Mouse (Mus musculus): ENCODE results near the gene Gpr146.

Gene Gpr146

GRCm38 (mm10) chr5:139395528-139395927, 18.0 kb downstream of the Gpr146 start:
- in situ Hi-C loops (cut with MboI; ENCODE audit: unreplicated experiment in 2 of 2), result no loop called here

GRCm38 (mm10) chr5:139397359-139397916, 19.9 kb downstream of the Gpr146 start:
- in situ Hi-C loops (cut with MboI; ENCODE audit: unreplicated experiment in 2 of 2), result no loop called here

DNA sequence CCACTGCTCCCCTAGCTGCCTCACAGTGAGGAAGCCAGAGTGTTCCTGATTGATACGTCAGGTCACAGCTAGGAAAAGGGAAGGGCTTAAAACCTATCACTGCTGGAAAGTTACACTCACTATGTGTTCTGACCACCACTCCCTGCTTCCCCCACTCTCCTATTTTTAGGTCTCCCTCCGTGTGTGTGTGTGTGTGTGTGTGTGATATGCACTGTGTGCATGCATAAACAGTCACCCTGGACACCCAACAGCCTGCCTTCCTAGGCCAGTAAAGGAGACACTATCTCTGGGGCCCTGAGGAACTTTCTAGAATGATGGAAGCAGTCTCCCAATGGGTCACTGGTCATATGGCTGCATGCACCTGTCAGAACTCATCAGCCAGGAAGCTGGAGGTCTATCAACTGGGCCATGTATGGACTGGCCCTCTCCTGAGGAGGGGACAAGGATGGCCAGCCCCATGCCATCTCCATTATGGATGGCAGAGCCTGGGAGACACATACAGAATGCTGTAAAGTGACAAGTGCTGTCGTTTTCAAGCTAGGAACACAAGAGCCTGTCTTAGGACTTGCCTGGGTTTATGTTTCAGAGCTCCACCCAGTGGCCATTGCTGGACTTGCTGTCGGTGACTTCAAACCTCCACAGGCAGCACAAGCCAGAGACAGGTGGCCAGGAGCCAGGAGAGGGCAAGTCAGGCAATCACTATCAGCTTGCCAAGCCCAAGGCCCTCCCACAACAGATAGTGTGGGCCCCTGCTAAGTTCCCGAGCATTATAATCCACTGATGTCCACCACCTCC, 20.7 kb downstream of the Gpr146 start:
- in situ Hi-C loops (cut with MboI; ENCODE audit: unreplicated experiment in 2 of 2), result no loop called here

DNA sequence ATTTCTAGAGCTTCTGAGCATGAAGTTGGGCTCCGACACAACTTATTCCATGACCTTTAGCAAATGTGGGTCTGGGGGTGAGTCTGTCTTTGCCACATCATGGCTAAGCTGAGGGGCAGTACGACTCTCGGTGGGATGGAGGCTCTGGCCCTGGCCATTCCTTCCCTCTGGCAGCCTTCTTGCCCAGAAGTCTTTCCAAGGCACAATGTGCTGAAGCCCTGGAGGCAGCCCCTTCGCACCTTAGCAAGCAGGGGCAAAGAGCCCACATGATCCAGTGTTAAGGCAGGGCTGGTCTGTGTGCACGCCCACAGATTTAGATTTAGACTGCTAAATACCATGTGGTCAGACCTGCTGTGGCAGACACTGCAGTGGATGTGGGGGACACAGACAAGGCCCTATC, 21.3 kb downstream of the Gpr146 start:
- in situ Hi-C loops (cut with MboI; ENCODE audit: unreplicated experiment in 2 of 2), result no loop called here

DNA sequence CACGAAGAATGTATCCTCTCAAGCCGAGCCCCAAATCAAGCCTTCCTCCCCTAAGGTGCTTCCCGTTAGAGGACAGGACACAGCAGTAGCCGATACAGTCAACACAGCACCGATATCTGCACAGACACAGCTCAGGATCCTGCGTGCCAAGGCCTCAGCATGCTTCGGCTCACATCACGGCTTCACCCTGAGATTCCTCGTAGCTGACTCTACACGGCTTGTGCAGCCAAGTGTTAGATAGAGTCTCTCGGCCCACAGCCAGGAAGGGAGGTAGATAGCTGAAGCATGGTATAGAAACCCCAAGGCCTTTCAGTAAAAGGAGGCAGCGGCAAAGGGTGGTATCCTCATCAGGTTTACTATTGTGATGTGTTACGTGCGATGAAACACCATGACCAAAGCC, 22.5 kb downstream of the Gpr146 start:
- in situ Hi-C loops (cut with MboI; ENCODE audit: unreplicated experiment in 2 of 2), result loop anchor here (5.0 kb wide), 1 partner anchor 38 kb away; no protein-coding TSS in a partner anchor

- in situ Hi-C loops (cut with MboI; ENCODE audit: unreplicated experiment in 2 of 2), result loop anchor here (5.0 kb wide), 1 partner anchor 40 kb away; no protein-coding TSS in a partner anchor
Measured at GRCm38 (mm10) chr5:139402106-139402505, 24.6 kb downstream of the Gpr146 start.

DNA sequence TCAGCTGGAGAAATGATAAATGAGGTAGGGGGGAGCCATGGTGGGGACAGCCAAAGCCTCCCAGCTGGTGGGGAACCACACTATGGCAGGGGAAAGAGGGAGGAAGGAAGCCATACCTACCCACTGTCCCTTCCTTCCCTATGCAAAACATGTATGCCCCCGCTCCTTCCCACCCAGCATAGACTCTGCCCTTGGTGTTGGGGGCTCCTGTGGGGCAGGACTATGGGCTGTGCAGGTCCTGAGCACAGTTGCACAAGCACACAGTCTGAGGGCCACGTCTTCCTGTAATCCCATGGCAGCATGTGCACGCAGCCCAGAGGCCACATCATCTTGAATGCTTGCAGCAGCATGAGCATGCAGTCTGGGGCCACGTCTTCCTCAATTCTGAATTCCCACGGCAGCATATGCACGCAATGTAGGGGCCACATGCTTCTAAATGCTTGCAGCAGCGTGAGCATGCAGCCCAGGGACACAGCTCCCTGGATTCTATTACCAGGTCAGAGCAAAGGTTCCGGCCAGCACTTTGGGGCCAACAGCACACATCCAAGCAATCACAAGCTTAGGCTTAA, 26.3 kb downstream of the Gpr146 start:
- in situ Hi-C loops (cut with MboI; ENCODE audit: unreplicated experiment in 2 of 2), result loop anchor here (5.0 kb wide), 1 partner anchor 41 kb away; no protein-coding TSS in a partner anchor

DNA sequence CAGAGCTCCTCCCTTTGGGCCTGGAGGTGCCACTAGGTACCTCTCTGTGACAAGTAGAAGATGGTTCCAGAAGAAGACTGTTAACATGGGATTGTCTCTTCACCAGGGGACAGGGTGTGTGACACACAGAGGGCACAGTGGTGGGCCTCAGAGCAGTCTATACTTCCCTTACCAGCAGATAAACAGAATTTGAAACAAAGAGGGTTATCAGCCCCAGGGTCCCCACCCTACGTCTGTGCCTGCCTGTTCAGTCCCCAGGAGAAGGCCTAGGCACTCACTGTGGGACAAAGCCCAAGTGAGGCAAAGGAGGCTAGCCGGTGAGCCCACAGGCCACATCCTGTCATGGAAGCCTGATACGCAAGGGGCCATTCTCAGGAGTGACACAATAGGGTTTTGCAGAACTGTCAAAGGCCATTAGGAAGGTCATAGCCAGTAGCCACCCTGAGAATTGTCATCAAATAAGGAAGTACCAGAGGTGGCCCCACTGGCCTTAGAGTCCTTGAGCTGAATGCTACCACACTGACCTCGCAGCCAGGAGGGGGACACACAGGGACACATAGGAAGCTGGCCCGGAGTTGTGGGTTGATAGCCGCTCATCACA, 27.4 kb downstream of the Gpr146 start, which contains the start of gene C130050O18Rik:
TSS of gene C130050O18Rik (plus strand) at position 480 of the 601 bp plus-strand sequence.
- in situ Hi-C loops (cut with MboI; ENCODE audit: unreplicated experiment in 2 of 2), result loop anchor here (5.0 kb wide), 1 partner anchor 43 kb away; no protein-coding TSS in a partner anchor

DNA sequence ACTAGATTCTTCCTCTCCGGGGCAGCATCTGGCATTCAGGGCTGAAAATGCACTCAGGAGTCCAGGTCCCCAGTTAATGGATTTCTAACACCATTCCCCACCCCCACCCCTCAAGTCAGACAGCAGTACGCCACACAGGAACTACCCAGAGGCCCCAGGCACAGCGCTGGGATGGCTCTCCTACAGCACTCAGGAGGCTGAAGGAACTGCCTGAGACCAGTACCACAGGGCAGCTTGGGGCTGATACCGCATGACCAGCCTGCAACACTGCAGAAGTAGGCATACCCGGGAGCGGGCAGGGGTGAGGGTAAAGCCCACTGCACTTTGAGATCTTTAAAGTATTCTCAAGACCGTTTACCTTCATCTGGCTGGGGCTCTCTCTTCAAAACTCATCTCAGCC, 28.0 kb downstream of the Gpr146 start:
- in situ Hi-C loops (cut with MboI; ENCODE audit: unreplicated experiment in 2 of 2), result no loop called here

- in situ Hi-C loops (cut with MboI; ENCODE audit: unreplicated experiment in 2 of 2), result no loop called here
Measured at GRCm38 (mm10) chr5:139405953-139406352, 28.5 kb downstream of the Gpr146 start.

- in situ Hi-C loops (cut with MboI; ENCODE audit: unreplicated experiment in 2 of 2), result no loop called here
Measured at GRCm38 (mm10) chr5:139407121-139407885, 29.8 kb downstream of the Gpr146 start.

DNA sequence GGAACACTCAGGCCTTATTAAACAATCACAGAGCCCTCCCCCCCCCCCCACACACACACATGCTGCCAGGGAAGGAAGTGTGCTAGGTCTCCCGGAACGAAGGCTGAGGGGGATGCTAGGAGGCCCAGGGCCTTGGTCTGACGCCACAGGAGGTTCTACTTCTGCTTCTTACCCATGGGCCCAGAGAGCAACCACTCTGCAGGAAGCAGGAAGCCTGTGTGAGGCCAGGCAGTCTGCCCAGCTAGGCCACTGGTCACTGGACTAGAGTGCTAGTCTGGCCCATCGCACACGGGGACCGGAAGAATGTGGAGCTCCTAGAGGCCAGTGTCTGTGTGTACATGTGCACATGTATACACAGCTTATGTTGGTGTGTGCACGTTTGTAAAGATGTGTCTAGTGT, 31.0 kb downstream of the Gpr146 start:
- in situ Hi-C loops (cut with MboI; ENCODE audit: unreplicated experiment in 2 of 2), result no loop called here

- in situ Hi-C loops (cut with MboI; ENCODE audit: unreplicated experiment in 2 of 2), result no loop called here
Measured at GRCm38 (mm10) chr5:139409412-139409811, 31.9 kb downstream of the Gpr146 start.

DNA sequence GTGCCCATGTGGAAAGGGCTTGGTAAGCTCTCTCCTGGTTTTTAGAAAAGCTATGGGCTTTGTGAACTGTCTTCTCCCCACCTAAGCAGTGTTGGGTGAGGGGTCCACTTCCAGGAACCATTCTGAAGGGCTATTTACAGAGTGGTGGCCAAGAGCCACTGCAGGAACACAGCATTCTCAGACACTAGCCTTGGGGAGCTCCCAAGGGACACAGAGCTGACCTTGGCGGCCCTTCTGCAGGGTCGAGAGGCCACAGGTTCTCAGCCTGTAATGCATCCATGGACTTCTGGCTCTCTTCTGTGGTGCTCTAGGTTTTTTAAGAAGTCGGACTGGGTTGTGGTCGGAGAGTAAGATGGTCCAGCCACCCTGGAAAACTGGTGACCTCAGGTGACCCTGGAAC, 32.6 kb downstream of the Gpr146 start:
- in situ Hi-C loops (cut with MboI; ENCODE audit: unreplicated experiment in 2 of 2), result no loop called here

GRCm38 (mm10) chr5:139411117-139411516, 33.6 kb downstream of the Gpr146 start:
- in situ Hi-C loops (cut with MboI; ENCODE audit: unreplicated experiment in 2 of 2), result no loop called here

DNA sequence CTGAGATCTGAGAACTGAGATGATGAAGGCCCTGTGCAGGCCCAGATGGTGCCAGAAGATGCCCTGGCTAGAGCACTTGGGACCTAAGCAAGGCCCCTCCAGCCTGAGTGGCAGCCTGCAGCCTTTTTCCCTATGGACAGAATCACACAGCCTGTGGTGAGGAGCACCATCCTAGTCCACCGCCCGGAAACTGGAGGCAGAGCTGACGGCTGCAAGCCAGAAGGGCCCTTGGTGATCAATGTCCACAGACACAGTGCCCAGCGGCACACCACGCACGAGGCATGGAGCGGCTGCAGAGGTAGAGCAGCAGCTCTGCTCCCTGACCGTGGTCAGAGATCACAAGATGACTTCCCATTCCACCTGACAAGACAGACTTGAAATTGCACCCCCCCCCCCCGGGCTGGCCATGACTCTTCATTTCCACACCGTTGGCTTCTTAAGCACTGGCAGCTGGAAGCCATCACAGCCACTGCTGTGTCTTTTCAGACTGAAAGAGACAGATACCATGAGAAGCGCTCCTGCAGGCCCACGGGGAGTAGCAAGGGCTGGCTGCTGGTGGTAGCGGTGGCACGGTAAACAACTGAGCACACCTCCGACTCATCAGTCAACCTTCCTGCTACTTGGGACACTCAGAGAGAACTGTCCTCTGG, 34.3 kb downstream of the Gpr146 start:
- in situ Hi-C loops (cut with MboI; ENCODE audit: unreplicated experiment in 2 of 2), result no loop called here

DNA sequence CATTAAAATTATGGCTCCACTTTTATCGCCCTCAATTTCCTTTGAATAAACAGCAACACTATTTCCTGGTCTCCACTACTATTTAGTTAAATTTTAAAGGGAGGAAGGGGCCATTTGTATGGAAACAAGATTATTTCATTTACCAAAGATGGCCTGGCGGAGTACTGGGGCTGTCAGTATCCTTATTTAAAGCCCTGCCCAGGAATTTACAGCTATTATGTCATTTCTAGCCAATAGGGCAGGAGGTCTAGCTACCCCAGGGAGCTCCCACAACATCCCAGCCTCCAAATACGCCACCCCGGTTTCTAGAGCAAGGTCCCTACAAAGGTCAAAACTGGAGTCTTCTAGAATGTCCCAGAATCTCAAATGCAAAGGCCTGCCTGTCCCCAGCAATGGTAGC, 36.0 kb downstream of the Gpr146 start:
- in situ Hi-C loops (cut with MboI; ENCODE audit: unreplicated experiment in 2 of 2), result no loop called here

DNA sequence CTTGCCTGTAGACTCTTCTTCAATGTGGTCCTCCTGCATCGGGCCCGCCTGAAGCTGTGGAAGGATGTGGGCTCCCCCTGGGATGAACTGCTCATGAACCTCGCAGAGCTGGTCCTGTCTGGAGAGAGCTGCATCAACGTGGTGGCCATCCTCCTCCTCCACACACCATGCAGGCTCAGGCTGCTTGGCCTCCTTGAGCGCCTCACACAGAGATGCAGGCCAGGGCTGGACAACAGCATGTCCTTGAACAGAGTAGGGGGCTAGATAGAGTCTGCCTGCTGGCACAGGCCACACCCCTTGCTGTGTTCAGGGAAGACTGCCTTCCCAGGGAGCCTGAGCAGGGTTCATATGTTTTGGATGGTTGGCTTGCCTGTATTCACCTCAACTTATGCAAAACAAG, 37.5 kb downstream of the Gpr146 start:
- in situ Hi-C loops (cut with MboI; ENCODE audit: unreplicated experiment in 2 of 2), result loop anchor here in 1 of 2 experiments (5.0 kb wide), 1 partner anchor 87 kb away; no protein-coding TSS in a partner anchor

DNA sequence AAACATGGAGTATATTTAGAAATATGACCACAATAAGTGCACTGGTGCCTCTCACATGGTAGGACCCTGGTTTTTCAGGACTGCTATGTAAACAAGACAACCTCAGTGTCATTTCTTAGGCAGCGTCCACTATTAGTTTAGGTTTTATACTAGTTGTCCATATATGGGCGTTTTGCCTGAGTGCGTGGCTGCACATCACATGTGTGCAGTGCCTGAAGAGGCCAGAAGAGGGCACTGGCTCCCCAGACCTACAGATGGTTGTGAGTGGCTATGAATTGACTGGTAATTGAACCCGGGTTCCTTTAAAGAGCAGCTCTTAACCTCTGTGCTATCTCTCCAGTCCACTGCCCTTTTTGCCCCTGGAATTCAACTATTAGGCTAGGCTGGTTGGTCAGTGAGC, 39.4 kb downstream of the Gpr146 start:
- in situ Hi-C loops (cut with MboI; ENCODE audit: unreplicated experiment in 2 of 2), result loop anchor here in 1 of 2 experiments (5.0 kb wide), 1 partner anchor 85 kb away; no protein-coding TSS in a partner anchor

GRCm38 (mm10) chr5:139417480-139417879, 40.0 kb downstream of the Gpr146 start:
- in situ Hi-C loops (cut with MboI; ENCODE audit: unreplicated experiment in 2 of 2), result loop anchor here in 1 of 2 experiments (5.0 kb wide), 1 partner anchor 85 kb away; no protein-coding TSS in a partner anchor

All from v-Abl transformed pro-B cells (cell line).